Mouse (Mus musculus) intestine, postnatal 0 days (tissue): Measurements from ENCODE around the gene Cma1. TPM values are rescaled to one million over a fixed set of nuclear protein-coding genes. Genes with fewer than 3 reads are reported as not detected.

Experiments
- ATAC-seq: fragments of 200-750 bp; cut with Nextera tagmentation; 2 replicates; pipeline ENCODE4 v1.8.0; 2017; ENCODE audit warnings: mild to moderate bottlenecking, moderate TSS enrichment, moderate library complexity
- H3K27ac ChIP-seq: fragments of 300-500 bp; sonication (generic); 2 replicates; pipeline ENCODE4 v1.5.1; 2014; ENCODE audit warnings: mild to moderate bottlenecking, low read depth, low read length, moderate library complexity
- H3K27me3 ChIP-seq: fragments of 300-500 bp; sonication (generic); replicated peaks from 2 replicates; pipeline ENCODE4 v1.6.1; 2014; ENCODE audit warnings: low read length, mixed read lengths; ENCODE audit not compliant: control insufficient read depth, insufficient read depth
- H3K36me3 ChIP-seq: fragments of 300-500 bp; sonication (generic); 2 replicates; pipeline ENCODE4 v1.6.1; 2014; ENCODE audit warnings: mild to moderate bottlenecking, moderate library complexity; ENCODE audit not compliant: control insufficient read depth, insufficient read depth
- H3K4me1 ChIP-seq: fragments of 300-500 bp; sonication (generic); replicated peaks from 2 replicates; pipeline ENCODE4 v1.6.1; 2014; ENCODE audit warnings: antibody characterized with exemption, low read length, mixed read lengths; ENCODE audit not compliant: control insufficient read depth, insufficient read depth
- H3K4me2 ChIP-seq: fragments of 300-500 bp; sonication (generic); replicated peaks from 2 replicates; pipeline ENCODE4 v1.6.1; 2014; ENCODE audit warnings: low read depth, mild to moderate bottlenecking, moderate library complexity
- H3K4me3 ChIP-seq: fragments of 300-500 bp; sonication (generic); 2 replicates; pipeline ENCODE4 v1.5.1; 2014; ENCODE audit warnings: low read depth, low read length
- H3K9ac ChIP-seq: fragments of 300-500 bp; sonication (generic); 2 replicates; pipeline ENCODE4 v1.6.1; 2014; ENCODE audit warnings: mild to moderate bottlenecking, low read depth, low read length
- H3K9me3 ChIP-seq: fragments of 300-500 bp; sonication (generic); 2 replicates; pipeline ENCODE4 v1.6.1; 2016; ENCODE audit warnings: mixed run types; ENCODE audit not compliant: control insufficient read depth
- CTCF ChIP-seq: sonication (generic); IDR thresholded peaks from 2 replicates; pipeline ENCODE4 v1.5.1; 2016; ENCODE audit warnings: low read depth, mild to moderate bottlenecking, control low read depth, antibody characterized with exemption, moderate library complexity
- WGBS: fragments of 180-500 bp; shearing (Covaris S2); extraction: QIAGEN DNeasy Blood & Tissue Kit; methylation state at CpG from one replicate; pipeline ENCODE4 v1.1.7; 2014; 5-methylcytosine and 5-hydroxymethylcytosine counted together
- polyA plus RNA-seq: library from polyadenylated mRNA; unstranded; fragments of >200 nt; fragmentation: Nextera tagmentation; extraction: Ambion mirVana; gene quantifications from 2 replicates; pipeline ENCODE4 v1.2.1, GENCODE M21; 2015

Cma1 gene
- polyA plus RNA-seq, 1 experiment from 2014 or later: 5.8 TPM

DNA sequence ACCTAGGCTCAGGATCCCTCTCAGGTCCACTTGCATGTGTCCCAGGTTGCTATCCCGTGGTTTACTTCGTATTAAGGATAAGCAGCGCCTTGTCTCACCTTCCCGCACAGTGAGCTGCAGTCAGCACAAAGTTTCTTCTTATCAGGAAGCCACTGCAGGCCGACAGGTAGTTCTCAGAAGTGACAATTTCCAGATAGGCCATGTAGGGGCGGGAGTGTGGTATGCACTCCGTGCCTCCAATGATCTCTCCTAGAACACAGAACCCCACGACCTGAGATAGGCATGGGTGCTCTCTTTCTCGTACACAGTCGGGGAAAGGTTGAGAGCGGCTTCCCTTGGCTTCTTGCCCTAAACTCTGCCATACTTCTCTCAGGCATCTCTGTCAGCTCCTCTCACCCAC lies 874 bp downstream of the Cma1 start:
- Histone ChIP-seq H3K36me3 (no peaks in the 10 kb centered on the region), H3K27ac (no peak overlapping the region), H3K4me3 (no peak overlapping the region), H3K4me1 (no peaks in the 10 kb centered on the region), H3K9ac (no peak overlapping the region), H3K4me2 (no peak overlapping the region), H3K9me3 (no peaks in the 10 kb centered on the region), H3K27me3 (0 out of 2 replicates have a peak, but pooled peaks cover 7% of the 10 kb centered on the region)
- ATAC-seq: no peak
- WGBS: 58% methylated on average over 11 of the region's 11 CpGs
- no peak for TF ChIP-seq CTCF

DNA sequence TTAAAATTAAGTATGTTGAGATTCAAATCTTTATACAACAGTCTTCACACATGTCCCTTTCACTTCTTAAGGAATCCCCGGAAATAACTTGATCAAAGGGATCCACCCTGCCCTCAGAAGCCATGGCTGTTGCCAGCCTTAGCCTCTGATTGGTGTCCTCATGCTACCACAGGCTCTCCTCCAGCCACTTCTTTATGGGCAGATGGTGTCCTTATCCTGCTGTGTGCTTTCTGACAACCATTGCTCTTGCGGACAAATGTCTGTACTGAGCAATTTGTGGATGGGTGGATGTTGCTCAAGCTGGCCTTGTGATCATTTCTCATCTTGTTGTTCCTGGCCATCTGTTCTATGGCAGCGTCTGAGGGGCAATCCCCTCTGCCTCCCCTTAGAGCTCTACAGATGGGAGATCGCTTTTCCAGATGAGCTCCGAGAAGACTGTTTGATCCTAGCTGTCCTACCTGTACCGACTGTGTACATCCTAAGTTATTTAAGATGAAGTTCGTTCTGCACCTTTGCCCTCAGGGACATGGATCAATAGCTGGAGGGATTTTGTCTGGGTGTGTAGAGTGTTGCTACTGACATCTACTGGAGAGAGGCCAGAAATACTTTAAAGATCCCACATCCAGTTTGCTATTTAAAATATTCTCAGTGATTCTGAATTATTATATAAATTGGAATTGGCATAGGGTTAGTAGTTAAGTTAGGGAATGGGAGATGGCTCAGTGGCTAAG lies 4.2 kb downstream of the Cma1 start:
- Histone ChIP-seq H3K9ac (no peak overlapping the region), H3K36me3 (no peaks in the 10 kb centered on the region), H3K27ac (no peak overlapping the region), H3K27me3 (no peaks in the 10 kb centered on the region), H3K4me2 (no peak overlapping the region), H3K4me1 (no peaks in the 10 kb centered on the region), H3K9me3 (no peaks in the 10 kb centered on the region), H3K4me3 (no peak overlapping the region)
- TF ChIP-seq CTCF: peak; percentile 59
- ATAC-seq: no peak
- WGBS: 34% methylated on average over 7 of the region's 7 CpGs

DNA sequence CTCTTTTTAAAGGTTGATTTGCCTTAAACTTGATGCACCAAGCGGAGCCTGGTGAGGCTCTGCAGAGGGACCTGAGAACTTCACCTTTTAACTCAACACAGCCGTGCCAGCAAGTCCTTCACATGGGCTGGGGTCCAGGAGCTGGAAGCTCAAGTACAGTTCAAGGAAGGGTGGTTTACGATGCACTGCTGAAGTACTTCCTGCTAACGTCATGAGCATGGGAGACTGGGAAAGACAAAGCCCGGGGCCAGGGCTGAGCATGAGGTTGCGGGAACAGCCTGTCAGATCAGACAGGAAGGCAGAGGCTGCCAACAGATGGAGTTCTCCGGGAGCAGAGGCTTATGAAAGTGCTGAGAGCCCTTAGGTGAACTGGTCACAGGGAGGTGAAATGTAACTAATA lies 10.9 kb downstream of the Cma1 start:
- ATAC-seq: peak; percentile 56
- Histone ChIP-seq H3K9me3 (no peaks in the 10 kb centered on the region), H3K27me3 (no peaks in the 10 kb centered on the region), H3K4me3 (no peak overlapping the region), H3K36me3 (no peaks in the 10 kb centered on the region), H3K9ac (no peak overlapping the region), H3K4me1 (no peaks in the 10 kb centered on the region; the same call in 1 of the 2 replicates), H3K4me2 (no peak overlapping the region), H3K27ac (no peak overlapping the region)
- WGBS: 29% methylated on average over 7 of the region's 7 CpGs
- TF ChIP-seq CTCF: 0 out of 2 replicates have a peak, but pooled peaks have one; percentile 11

DNA sequence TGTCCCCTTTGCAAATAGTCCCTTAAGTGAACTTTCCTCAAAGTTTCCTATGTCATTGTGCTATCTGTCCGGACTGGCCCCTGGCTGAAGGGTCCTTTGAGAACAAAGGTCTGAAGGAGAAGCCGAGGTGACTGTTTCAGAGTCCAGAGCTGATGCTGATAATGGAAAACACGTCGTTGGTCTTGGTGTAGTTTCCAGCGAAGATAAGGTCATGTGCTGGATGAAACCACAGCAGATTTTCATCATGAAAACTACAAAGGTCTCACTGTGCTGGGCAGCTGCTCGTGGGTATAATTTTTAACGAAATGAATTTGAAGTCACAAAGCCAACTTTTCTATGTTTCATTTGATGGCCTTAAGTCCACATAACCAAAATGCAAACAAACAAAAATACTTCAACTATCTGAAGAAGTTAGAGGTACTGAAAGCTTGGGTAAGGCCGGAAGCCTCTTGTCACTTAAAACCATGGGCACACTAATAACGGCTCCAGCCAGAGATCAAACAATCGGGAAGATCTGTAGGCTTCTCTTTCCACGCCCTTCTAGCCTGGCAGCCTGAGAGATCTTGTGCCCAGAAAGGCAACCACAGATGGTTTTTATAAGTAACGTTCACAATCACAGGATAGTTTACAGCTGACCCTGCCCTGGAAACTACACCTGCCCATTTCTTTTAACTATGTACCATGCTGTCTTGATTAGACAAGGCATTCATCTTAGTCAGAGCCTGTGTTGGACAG lies 15.0 kb downstream of the Cma1 start:
- Histone ChIP-seq H3K4me1 (no peaks in the 10 kb centered on the region; the same call in 1 of the 2 replicates), H3K27me3 (no peaks in the 10 kb centered on the region), H3K36me3 (no peaks in the 10 kb centered on the region), H3K27ac (no peak overlapping the region), H3K4me3 (no peak overlapping the region), H3K9ac (no peak overlapping the region), H3K4me2 (no peak overlapping the region), H3K9me3 (no peaks in the 10 kb centered on the region)
- TF ChIP-seq CTCF: no peak
- no peak for ATAC-seq
- WGBS: 47% methylated on average over 12 of the region's 12 CpGs

DNA sequence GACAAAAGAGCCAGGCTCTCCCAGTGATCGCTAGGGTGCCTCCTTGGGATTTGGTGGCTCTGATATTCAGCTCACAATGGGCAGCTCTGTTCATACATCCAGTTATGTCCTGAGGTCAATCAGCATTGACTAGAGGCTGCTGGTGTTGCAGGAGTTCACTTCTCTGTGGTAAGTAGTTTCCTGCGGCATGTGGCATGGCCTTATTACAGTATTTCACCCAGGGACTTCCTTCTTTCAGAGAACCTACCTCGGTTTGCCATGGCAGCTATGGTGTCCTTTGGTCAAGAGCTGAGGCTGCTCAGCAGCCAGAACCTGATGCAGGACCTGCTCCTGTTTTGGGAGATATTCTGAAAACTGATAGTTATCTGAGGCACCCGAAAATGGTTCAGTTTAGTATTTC lies 17.6 kb downstream of the Cma1 start:
- Histone ChIP-seq H3K4me3 (no peak overlapping the region), H3K9ac (no peak overlapping the region), H3K36me3 (no peaks in the 10 kb centered on the region), H3K4me1 (no peaks in the 10 kb centered on the region; the same call in 1 of the 2 replicates), H3K4me2 (no peak overlapping the region), H3K9me3 (no peaks in the 10 kb centered on the region), H3K27ac (no peak overlapping the region), H3K27me3 (no peaks in the 10 kb centered on the region)
- TF ChIP-seq CTCF: no peak
- 82% methylated on average over 4 of the region's 4 CpGs for WGBS
- ATAC-seq: no peak

DNA sequence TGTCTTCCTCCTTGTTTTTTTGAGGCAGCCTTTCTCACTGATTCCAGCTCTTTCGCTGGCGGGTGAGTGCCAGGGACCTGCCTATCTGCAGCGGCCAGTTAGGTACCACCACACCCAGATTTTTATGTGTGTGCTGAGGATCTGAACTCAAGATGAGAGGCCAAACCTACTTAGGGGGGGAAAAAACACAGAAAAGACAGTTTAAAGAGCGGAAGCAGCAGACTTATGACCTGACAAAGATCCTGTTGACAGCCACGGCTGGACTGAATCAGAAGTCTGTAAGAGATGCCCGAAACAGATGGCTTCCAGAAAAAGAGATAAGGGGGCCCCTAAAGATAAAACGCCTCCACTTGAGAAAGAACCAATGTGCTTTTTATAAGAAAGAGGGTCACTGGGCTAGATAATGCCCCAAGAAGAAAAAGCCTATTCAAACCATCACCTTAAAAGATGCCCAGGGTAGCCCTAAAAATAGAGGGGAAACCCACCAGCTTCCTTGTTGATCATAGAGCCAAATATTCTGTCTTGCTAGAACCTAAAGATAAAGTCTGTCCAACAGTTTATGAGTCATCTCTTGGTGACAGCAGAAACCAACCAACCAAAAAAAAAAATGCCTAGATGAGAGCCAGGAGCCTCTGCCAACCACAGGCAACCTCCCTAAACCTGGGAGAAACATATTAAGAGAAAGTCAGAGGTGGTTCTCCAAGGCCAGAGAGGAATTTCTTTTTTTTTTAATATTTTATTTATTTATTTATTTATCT lies 21.8 kb downstream of the Cma1 start:
- Histone ChIP-seq H3K4me3 (no peak overlapping the region), H3K4me2 (no peak overlapping the region), H3K9ac (no peak overlapping the region), H3K27ac (no peak overlapping the region), H3K36me3 (no peaks in the 10 kb centered on the region), H3K9me3 (no peaks in the 10 kb centered on the region), H3K4me1 (no peaks in the 10 kb centered on the region), H3K27me3 (no peaks in the 10 kb centered on the region)
- TF ChIP-seq CTCF: no peak
- 39% methylated on average over 7 of the region's 7 CpGs for WGBS
- ATAC-seq: no peak
